Mouse (Mus musculus): ENCODE results near the gene Sorl1. TPM values are rescaled to one million over a fixed set of nuclear protein-coding genes. Genes with fewer than 3 reads are reported as not detected.

The Sorl1 gene
- total and polyA plus RNA-seq, 3 experiments: 2.5 to 12.3 (median 6.3) TPM

DNA sequence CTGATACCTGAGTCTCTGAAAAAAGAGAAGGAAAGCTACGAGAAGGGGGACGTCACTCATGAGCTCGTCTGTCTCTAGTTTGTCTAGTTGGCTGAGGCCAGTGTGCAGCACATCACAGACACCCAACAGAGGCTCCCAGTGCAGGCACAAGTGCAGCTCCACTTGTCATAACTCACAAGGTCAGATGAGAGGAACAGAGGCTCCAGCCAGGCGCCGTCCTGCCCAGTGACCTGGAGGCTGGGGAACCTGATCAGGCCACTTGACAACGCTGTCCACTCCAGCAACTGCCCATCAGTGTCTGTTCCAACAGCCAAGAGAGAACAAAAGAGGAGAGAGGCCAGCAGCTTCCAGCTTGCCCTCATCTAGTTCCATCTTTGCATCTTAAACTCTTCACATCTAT is 201.7 kb downstream of the Sorl1 start:
- Histone ChIP-seq H3K36me3 (replicated peaks in 1 of 2; ENCODE audit: control insufficient read depth in 1 of 2, insufficient read depth in 1 of 2, low read length in 1 of 2) (no peaks in the 10 kb centered on the region), H3K4me2 (ENCODE audit: insufficient read depth, low read depth, poor library complexity, severe bottlenecking) (no peak overlapping the region), H3K4me1 (ENCODE audit: control insufficient read depth in 1 of 2, insufficient read depth in 2 of 2) (no peaks in the 10 kb centered on the region), H3K4me3 (replicated peaks in 1 of 3; ENCODE audit: low read depth in 2 of 3, low read length in 2 of 3, poor library complexity in 1 of 3) (no peak overlapping the region), H3K9ac (ENCODE audit: insufficient read depth, low read depth) (no peak overlapping the region), H3K27me3 (replicated peaks) (peaks cover 2% of the 10 kb centered on the region), H3K79me2 (replicated peaks; ENCODE audit: control insufficient read depth, extremely low read depth, insufficient read depth, poor library complexity, severe bottlenecking) (no peaks in the 10 kb centered on the region), H3K27ac (ENCODE audit: insufficient read depth, low read depth) (no peak overlapping the region), H3K9me3 (replicated peaks; ENCODE audit: low read length) (peaks cover 2% of the 10 kb centered on the region)
- in situ Hi-C loops (cut with MboI; ENCODE audit: low pct_ligation_motif_present, low pct_unique_long_range_greater_than_20kb, low sequenced_read_pairs): no loop called here
- DNase-seq (ENCODE audit: extremely low read depth): no peak
- dilution Hi-C loops (cut with MboI; ENCODE audit: extremely low pct_ligation_motif_present, extremely low pct_unique_long_range_greater_than_20kb, low sequenced_read_pairs): no loop called here
- TF ChIP-seq POLR2A (IDR thresholded peaks at IDR 0.05; ENCODE audit: low read depth, low read length) (no peak), CHD1 (IDR thresholded peaks at IDR 0.05; ENCODE audit: low read depth, low read length) (no peak), ELF1 (IDR thresholded peaks at IDR 0.05; ENCODE audit: low read depth, low read length) (no peak), TBP (conservative IDR thresholded peaks at IDR 0.05; ENCODE audit: low read depth, low read length) (no peak), JUN (IDR thresholded peaks at IDR 0.05; ENCODE audit: insufficient read depth, low read depth, low read length) (no peak), IRF4 (IDR thresholded peaks at IDR 0.05; ENCODE audit: low read depth, low read length) (no peak), TCF12 (IDR thresholded peaks at IDR 0.05; ENCODE audit: low read depth, low read length) (no peak), MXI1 (IDR thresholded peaks at IDR 0.05; ENCODE audit: low read depth, low read length) (no peak), SIN3A (IDR thresholded peaks at IDR 0.05; ENCODE audit: low read length) (no peak)

DNA sequence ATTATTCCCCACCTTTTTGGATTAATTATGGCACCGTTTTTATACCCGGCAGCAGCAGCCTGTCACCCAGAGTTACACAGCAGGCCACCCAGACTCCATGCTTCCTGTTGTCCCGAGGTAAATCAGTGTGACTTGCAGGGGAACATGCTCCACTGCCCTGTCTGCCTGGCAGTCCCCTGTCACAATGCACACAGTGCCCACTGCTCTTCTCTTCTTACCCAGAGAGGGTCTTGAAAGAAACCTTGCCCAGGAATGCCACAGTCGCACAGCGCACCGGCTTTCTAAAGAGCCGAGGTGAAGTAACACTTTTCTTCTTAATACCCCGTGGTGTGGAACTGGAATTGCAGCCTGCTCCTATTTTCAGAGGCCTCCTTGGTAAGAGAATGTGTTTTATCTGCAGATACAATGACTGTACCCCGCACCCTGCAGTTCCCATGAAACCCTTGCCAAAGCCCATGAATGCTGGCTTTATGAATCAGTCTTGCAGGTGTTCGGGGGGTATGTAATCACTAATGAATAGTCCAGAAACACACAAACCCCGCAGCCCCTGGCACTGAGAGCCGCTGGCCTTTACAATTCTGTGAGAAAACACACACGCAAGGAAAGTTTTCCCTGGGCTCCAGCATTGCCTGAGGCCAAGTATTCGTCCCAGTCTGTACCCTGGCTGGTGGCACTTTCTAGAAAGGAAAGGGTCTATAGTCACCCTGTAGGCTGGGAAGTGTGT is 205.3 kb downstream of the Sorl1 start:
- Histone ChIP-seq H3K9me3 (replicated peaks; ENCODE audit: low read length) (no peaks in the 10 kb centered on the region), H3K27ac (ENCODE audit: insufficient read depth, low read depth) (no peak overlapping the region), H3K4me3 (replicated peaks in 1 of 3; ENCODE audit: low read depth in 2 of 3, low read length in 2 of 3, poor library complexity in 1 of 3) (no peak overlapping the region)

DNA sequence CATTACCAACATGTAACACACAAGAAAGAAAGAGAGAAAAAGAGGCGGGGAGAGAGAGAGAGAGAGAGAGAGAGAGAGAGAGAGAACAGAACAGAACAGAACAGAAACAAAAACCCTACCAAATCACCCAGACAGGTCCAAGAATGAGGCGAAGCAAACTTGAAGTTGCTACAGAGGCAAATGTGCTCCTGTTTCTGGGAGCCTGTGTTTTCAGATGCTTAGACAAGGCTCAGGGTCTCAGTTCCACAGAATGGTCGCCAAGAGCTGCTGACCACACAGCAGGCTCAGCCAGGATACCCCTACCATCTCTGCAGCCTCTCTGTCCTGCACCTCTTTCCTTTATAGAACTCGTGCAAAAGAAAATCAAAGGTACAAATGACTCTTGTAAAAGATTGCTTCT is 205.9 kb downstream of the Sorl1 start:
- no peaks in the 10 kb centered on the region for H3K79me2 ChIP-seq (replicated peaks; ENCODE audit: control insufficient read depth, extremely low read depth, insufficient read depth, poor library complexity, severe bottlenecking)
- in situ Hi-C loops (cut with MboI; ENCODE audit: low pct_ligation_motif_present, low pct_unique_long_range_greater_than_20kb, low sequenced_read_pairs): no loop called here

More for the DNA sequence above, 205.3 kb downstream of the Sorl1 start:
- Histone ChIP-seq H3K27me3 (replicated peaks) (no peaks in the 10 kb centered on the region), H3K36me3 (replicated peaks in 1 of 2; ENCODE audit: control insufficient read depth in 1 of 2, insufficient read depth in 1 of 2, low read length in 1 of 2) (no peaks in the 10 kb centered on the region), H3K4me2 (ENCODE audit: insufficient read depth, low read depth, poor library complexity, severe bottlenecking) (no peak overlapping the region), H3K4me1 (ENCODE audit: control insufficient read depth in 1 of 2, insufficient read depth in 2 of 2) (no peaks in the 10 kb centered on the region), H3K9ac (ENCODE audit: insufficient read depth, low read depth) (no peak overlapping the region), H3K79me2 (replicated peaks; ENCODE audit: control insufficient read depth, extremely low read depth, insufficient read depth, poor library complexity, severe bottlenecking) (no peaks in the 10 kb centered on the region)
- in situ Hi-C loops (cut with MboI; ENCODE audit: low pct_ligation_motif_present, low pct_unique_long_range_greater_than_20kb, low sequenced_read_pairs) (no loop called here), dilution Hi-C loops (cut with MboI; ENCODE audit: extremely low pct_ligation_motif_present, extremely low pct_unique_long_range_greater_than_20kb, low sequenced_read_pairs) (no loop called here)
- TF ChIP-seq ELF1 (IDR thresholded peaks at IDR 0.05; ENCODE audit: low read depth, low read length) (no peak), MYC (IDR thresholded peaks at IDR 0.05; ENCODE audit: low read depth, low read length) (no peak)
- no peak for DNase-seq (ENCODE audit: extremely low read depth)

More for the DNA sequence above, 205.9 kb downstream of the Sorl1 start:
- no peak overlapping the region for H3K9ac ChIP-seq (ENCODE audit: insufficient read depth, low read depth)
- dilution Hi-C loops (cut with MboI; ENCODE audit: extremely low pct_ligation_motif_present, extremely low pct_unique_long_range_greater_than_20kb, low sequenced_read_pairs): no loop called here
- no peak overlapping the region for H3K27ac ChIP-seq (ENCODE audit: insufficient read depth, low read depth)
- no peaks in the 10 kb centered on the region for H3K27me3 ChIP-seq (replicated peaks)
- TF ChIP-seq RCOR1 (conservative IDR thresholded peaks at IDR 0.05; ENCODE audit: low read depth, low read length): no peak
- H3K4me1 ChIP-seq (ENCODE audit: control insufficient read depth in 1 of 2, insufficient read depth in 2 of 2): no peaks in the 10 kb centered on the region
- H3K9me3 ChIP-seq (replicated peaks; ENCODE audit: low read length): no peaks in the 10 kb centered on the region
- no peak for DNase-seq (ENCODE audit: extremely low read depth)
- H3K4me2 ChIP-seq (ENCODE audit: insufficient read depth, low read depth, poor library complexity, severe bottlenecking): no peak overlapping the region
- H3K4me3 ChIP-seq (replicated peaks in 1 of 3; ENCODE audit: low read depth in 2 of 3, low read length in 2 of 3, poor library complexity in 1 of 3): no peak overlapping the region
- H3K36me3 ChIP-seq (replicated peaks in 1 of 2; ENCODE audit: control insufficient read depth in 1 of 2, insufficient read depth in 1 of 2, low read length in 1 of 2): no peaks in the 10 kb centered on the region

All from CH12.LX (cell line).